Mouse (Mus musculus): Measurements from ENCODE around the gene Prom2. TPM values are rescaled to one million over a fixed set of nuclear protein-coding genes. Genes with fewer than 3 reads are reported as not detected.

Prom2 gene
- 0.04 TPM in 1 of 2 replicates, not detected in the other for polyA plus RNA-seq (2014; fragmentation: Nextera tagmentation; extraction: Ambion mirVana)

GRCm38 (mm10) chr2:127541185-127541584 is at the start of gene Prom2:
Gene Prom2, minus strand, starts transcription at chr2:127541467.
- no peak for ATAC-seq (ENCODE audit: low FRiP score)
- Histone ChIP-seq H3K9ac (no peak within 1 kb of the TSS), H3K9me3 (ENCODE audit: control insufficient read depth, low read length) (no peaks in the 10 kb centered on the region), H3K4me1 (replicated peaks; ENCODE audit: control insufficient read depth, insufficient read depth, low read length) (no peaks in the 10 kb centered on the region), H3K27me3 (ENCODE audit: control insufficient read depth, insufficient read depth, low read length) (peaks cover 47% of the 10 kb centered on the region), H3K36me3 (replicated peaks; ENCODE audit: control insufficient read depth, insufficient read depth) (no peaks in the 10 kb centered on the region), H3K27ac (no peak within 1 kb of the TSS), H3K4me3 (replicated peaks; ENCODE audit: low read length) (0 out of 2 replicates have a peak within 1 kb of the TSS, but pooled peaks have one; percentile 5), H3K4me2 (replicated peaks) (peak within 1 kb of the TSS; percentile 37)
- 3% methylated on average over 29 of the region's 29 CpGs for WGBS
- DNase-seq (ENCODE audit: low spot score), result no peak

- H3K27me3 ChIP-seq (ENCODE audit: control insufficient read depth, insufficient read depth, low read length), result no peaks in the 10 kb centered on the region
- DNase-seq (ENCODE audit: low spot score) (no peak), ATAC-seq (ENCODE audit: low FRiP score) (no peak)
- no peak overlapping the region for H3K9ac ChIP-seq
- peaks cover 18% of the 10 kb centered on the region for H3K4me1 ChIP-seq (replicated peaks; ENCODE audit: control insufficient read depth, insufficient read depth, low read length)
- WGBS, result 81% methylated on average over 4 of the region's 4 CpGs
- no peaks in the 10 kb centered on the region for H3K9me3 ChIP-seq (ENCODE audit: control insufficient read depth, low read length)
- no peak overlapping the region for H3K4me3 ChIP-seq (replicated peaks; ENCODE audit: low read length)
- no peak overlapping the region for H3K27ac ChIP-seq
- H3K4me2 ChIP-seq (replicated peaks), result no peak overlapping the region
- peaks cover 53% of the 10 kb centered on the region for H3K36me3 ChIP-seq (replicated peaks; ENCODE audit: control insufficient read depth, insufficient read depth)
These were observed 49.6 kb upstream of the Prom2 start for GRCm38 (mm10) chr2:127590840-127591239.

- peaks cover 18% of the 10 kb centered on the region for H3K4me1 ChIP-seq (replicated peaks; ENCODE audit: control insufficient read depth, insufficient read depth, low read length)
- WGBS, result 81% methylated on average over 15 of the region's 15 CpGs
- H3K4me3 ChIP-seq (replicated peaks; ENCODE audit: low read length), result no peak overlapping the region
- H3K36me3 ChIP-seq (replicated peaks; ENCODE audit: control insufficient read depth, insufficient read depth), result peaks cover 47% of the 10 kb centered on the region
- H3K9ac ChIP-seq, result no peak overlapping the region
- H3K27me3 ChIP-seq (ENCODE audit: control insufficient read depth, insufficient read depth, low read length), result no peaks in the 10 kb centered on the region
- DNase-seq (ENCODE audit: low spot score), result no peak
- H3K4me2 ChIP-seq (replicated peaks), result no peak overlapping the region
- ATAC-seq (ENCODE audit: low FRiP score), result no peak
- no peak overlapping the region for H3K27ac ChIP-seq
- H3K9me3 ChIP-seq (ENCODE audit: control insufficient read depth, low read length), result no peaks in the 10 kb centered on the region
These were observed 48.9 kb upstream of the Prom2 start for GRCm38 (mm10) chr2:127590204-127590603.

GRCm38 (mm10) chr2:127588897-127589296 is 47.6 kb upstream of the Prom2 start:
- Histone ChIP-seq H3K9ac (no peak overlapping the region), H3K27ac (no peak overlapping the region), H3K4me1 (replicated peaks; ENCODE audit: control insufficient read depth, insufficient read depth, low read length) (peaks cover 20% of the 10 kb centered on the region), H3K4me2 (replicated peaks) (no peak overlapping the region), H3K4me3 (replicated peaks; ENCODE audit: low read length) (no peak overlapping the region), H3K9me3 (ENCODE audit: control insufficient read depth, low read length) (no peaks in the 10 kb centered on the region), H3K36me3 (replicated peaks; ENCODE audit: control insufficient read depth, insufficient read depth) (peaks cover 34% of the 10 kb centered on the region), H3K27me3 (ENCODE audit: control insufficient read depth, insufficient read depth, low read length) (no peaks in the 10 kb centered on the region)
- ATAC-seq (ENCODE audit: low FRiP score), result no peak
- 95% methylated on average over 9 of the region's 9 CpGs for WGBS
- no peak for DNase-seq (ENCODE audit: low spot score)

- peaks cover 19% of the 10 kb centered on the region for H3K36me3 ChIP-seq (replicated peaks; ENCODE audit: control insufficient read depth, insufficient read depth)
- no peak; the same call in 1 of the 2 replicates for ATAC-seq (ENCODE audit: low FRiP score)
- H3K27me3 ChIP-seq (ENCODE audit: control insufficient read depth, insufficient read depth, low read length), result no peaks in the 10 kb centered on the region
- H3K4me3 ChIP-seq (replicated peaks; ENCODE audit: low read length), result peak overlapping the region; percentile 85
- DNase-seq (ENCODE audit: low spot score), result no peak
- peak overlapping the region; percentile 84 for H3K9ac ChIP-seq
- under 1% methylated on average over 22 of the region's 22 CpGs for WGBS
- H3K4me1 ChIP-seq (replicated peaks; ENCODE audit: control insufficient read depth, insufficient read depth, low read length), result peaks cover 25% of the 10 kb centered on the region
- H3K9me3 ChIP-seq (ENCODE audit: control insufficient read depth, low read length), result no peaks in the 10 kb centered on the region
- H3K27ac ChIP-seq, result peak overlapping the region; percentile 85
- peak overlapping the region; percentile 91 for H3K4me2 ChIP-seq (replicated peaks)
These were observed 46.2 kb upstream of the Prom2 start for GRCm38 (mm10) chr2:127587514-127587844.

GRCm38 (mm10) chr2:127586694-127587513 is 45.6 kb upstream of the Prom2 start, which contains the start of the genes Zfp661 and Mrps5:
Gene Zfp661, minus strand, starts transcription at chr2:127587094.
Gene Mrps5, plus strand, starts transcription at chr2:127587222.
- peak; percentile 85 for DNase-seq (ENCODE audit: low spot score)
- H3K9me3 ChIP-seq (ENCODE audit: control insufficient read depth, low read length), result no peaks in the 10 kb centered on the region
- no peaks in the 10 kb centered on the region for H3K27me3 ChIP-seq (ENCODE audit: control insufficient read depth, insufficient read depth, low read length)
- peak within 1 kb of the TSS; percentile 85 for H3K4me3 ChIP-seq (replicated peaks; ENCODE audit: low read length)
- peak within 1 kb of the TSS; percentile 91 for H3K4me2 ChIP-seq (replicated peaks)
- peak within 1 kb of the TSS; percentile 84 for H3K9ac ChIP-seq
- peaks cover 25% of the 10 kb centered on the region for H3K4me1 ChIP-seq (replicated peaks; ENCODE audit: control insufficient read depth, insufficient read depth, low read length)
- peak within 1 kb of the TSS; percentile 85 for H3K27ac ChIP-seq
- 5% methylated on average over 39 of the region's 39 CpGs for WGBS
- ATAC-seq (ENCODE audit: low FRiP score), result peak; percentile 89
- peaks cover 14% of the 10 kb centered on the region for H3K36me3 ChIP-seq (replicated peaks; ENCODE audit: control insufficient read depth, insufficient read depth)

GRCm38 (mm10) chr2:127584436-127584858 is 43.2 kb upstream of the Prom2 start:
- peaks cover 25% of the 10 kb centered on the region for H3K4me1 ChIP-seq (replicated peaks; ENCODE audit: control insufficient read depth, insufficient read depth, low read length)
- H3K9ac ChIP-seq, result peak overlapping the region; percentile 70
- H3K27ac ChIP-seq, result no peak overlapping the region
- DNase-seq (ENCODE audit: low spot score) (peak; percentile 95), ATAC-seq (ENCODE audit: low FRiP score) (peak; percentile 90)
- H3K36me3 ChIP-seq (replicated peaks; ENCODE audit: control insufficient read depth, insufficient read depth), result peaks cover 11% of the 10 kb centered on the region; the same call in 1 of the 2 replicates
- H3K27me3 ChIP-seq (ENCODE audit: control insufficient read depth, insufficient read depth, low read length), result no peaks in the 10 kb centered on the region
- under 1% methylated on average over 24 of the region's 24 CpGs for WGBS
- H3K4me2 ChIP-seq (replicated peaks), result peak overlapping the region; percentile 81
- H3K9me3 ChIP-seq (ENCODE audit: control insufficient read depth, low read length), result no peaks in the 10 kb centered on the region
- peak overlapping the region; percentile 55 for H3K4me3 ChIP-seq (replicated peaks; ENCODE audit: low read length)

- Histone ChIP-seq H3K36me3 (replicated peaks; ENCODE audit: control insufficient read depth, insufficient read depth) (peaks cover 28% of the 10 kb centered on the region), H3K27ac (no peak overlapping the region), H3K9me3 (ENCODE audit: control insufficient read depth, low read length) (no peaks in the 10 kb centered on the region), H3K27me3 (ENCODE audit: control insufficient read depth, insufficient read depth, low read length) (no peaks in the 10 kb centered on the region), H3K4me2 (replicated peaks) (no peak overlapping the region), H3K4me1 (replicated peaks; ENCODE audit: control insufficient read depth, insufficient read depth, low read length) (no peaks in the 10 kb centered on the region), H3K9ac (no peak overlapping the region), H3K4me3 (replicated peaks; ENCODE audit: low read length) (no peak overlapping the region)
- ATAC-seq (ENCODE audit: low FRiP score), result no peak
- WGBS, result 82% methylated on average over 1 of the region's 1 CpGs
- no peak for DNase-seq (ENCODE audit: low spot score)
These were observed 32.1 kb upstream of the Prom2 start for GRCm38 (mm10) chr2:127573322-127573721.

GRCm38 (mm10) chr2:127559070-127559966 is 18.1 kb upstream of the Prom2 start:
- Histone ChIP-seq H3K9ac (peak overlapping the region; percentile 50), H3K4me3 (replicated peaks; ENCODE audit: low read length) (peak overlapping the region; percentile 28), H3K4me1 (replicated peaks; ENCODE audit: control insufficient read depth, insufficient read depth, low read length) (0 out of 2 replicates have a peak, but pooled peaks cover 4% of the 10 kb centered on the region), H3K36me3 (replicated peaks; ENCODE audit: control insufficient read depth, insufficient read depth) (no peaks in the 10 kb centered on the region), H3K4me2 (replicated peaks) (peak overlapping the region; percentile 48), H3K27me3 (ENCODE audit: control insufficient read depth, insufficient read depth, low read length) (peaks cover 7% of the 10 kb centered on the region; the same call in 1 of the 2 replicates), H3K27ac (0 out of 2 replicates have a peak overlapping the region, but pooled peaks have one; percentile 11), H3K9me3 (ENCODE audit: control insufficient read depth, low read length) (no peaks in the 10 kb centered on the region)
- ATAC-seq (ENCODE audit: low FRiP score) (peak; percentile 99), DNase-seq (ENCODE audit: low spot score) (peak; percentile 97)
- WGBS, result 10% methylated on average over 18 of the region's 18 CpGs
